Mouse (Mus musculus) forebrain, embryonic 10.5 days (tissue): ENCODE data around the gene Dmd. TPM values are rescaled to one million over a fixed set of nuclear protein-coding genes. Genes with fewer than 3 reads are reported as not detected.
A peak's percentile ranks its signal among the peaks of the same experiment; 100 is the strongest.

Experiments
- DNase-seq: peaks from one replicate; pipeline ENCODE4 v3.0.0-alpha.2; 2017; ENCODE audit warnings: low spot score; ENCODE audit errors: extremely low spot score
- H3K27ac ChIP-seq: fragments of 300-500 bp; sonication (generic); 2 replicates; pipeline ENCODE4 v1.5.1; 2016; ENCODE audit warnings: mild to moderate bottlenecking
- H3K27me3 ChIP-seq: fragments of 300-500 bp; sonication (generic); 2 replicates; pipeline ENCODE4 v1.6.1; 2016; ENCODE audit warnings: mild to moderate bottlenecking; ENCODE audit not compliant: poor library complexity, severe bottlenecking
- H3K36me3 ChIP-seq: fragments of 300-500 bp; sonication (generic); replicated peaks from 2 replicates; pipeline ENCODE4 v1.6.1; 2016; ENCODE audit warnings: mild to moderate bottlenecking, moderate library complexity
- H3K4me1 ChIP-seq: fragments of 300-500 bp; sonication (generic); 2 replicates; pipeline ENCODE4 v1.6.1; 2016
- H3K4me3 ChIP-seq: fragments of 300-500 bp; sonication (generic); 2 replicates; pipeline ENCODE4 v1.5.1; 2016; ENCODE audit warnings: mild to moderate bottlenecking, moderate library complexity
- H3K9me3 ChIP-seq: fragments of 300-500 bp; sonication (generic); 2 replicates; pipeline ENCODE4 v1.6.1; 2016; ENCODE audit warnings: mild to moderate bottlenecking, moderate library complexity
- WGBS: fragments of 180-500 bp; shearing (Covaris S2); methylation state at CpG from one replicate; pipeline ENCODE4 v1.1.7; 2016; 5-methylcytosine and 5-hydroxymethylcytosine counted together
- polyA plus RNA-seq: library from polyadenylated mRNA; unstranded; fragments of >200 nt; fragmentation: Nextera tagmentation; extraction: Ambion mirVana; gene quantifications from 2 replicates; pipeline ENCODE4 v1.2.1, GENCODE M21; 2016

Dmd gene
- polyA plus RNA-seq, 1 experiment from 2014 or later: 17.0 TPM

DNA sequence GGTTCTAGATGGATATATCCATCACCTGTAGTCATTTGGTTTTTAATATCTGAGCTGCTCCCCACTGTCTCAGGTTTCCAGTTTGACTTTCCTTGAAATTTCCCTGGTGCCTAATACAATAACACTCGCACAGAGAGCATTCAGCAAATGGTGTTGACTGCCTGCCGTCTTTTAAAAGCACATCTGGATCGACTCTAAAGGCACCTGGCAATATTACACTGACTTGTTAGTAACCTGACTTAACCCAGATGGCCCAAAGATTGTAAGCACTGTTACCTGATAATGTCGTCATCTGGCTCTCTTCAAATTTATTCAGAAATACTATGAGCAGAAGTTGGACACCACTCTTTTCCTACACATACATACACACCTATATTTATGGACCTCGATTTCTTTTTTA is 2011.9 kb downstream of the Dmd start:
- no peaks in the 10 kb centered on the region for H3K9me3 ChIP-seq
- no peak for DNase-seq
- no peak overlapping the region for H3K27ac ChIP-seq
- H3K36me3 ChIP-seq: no peaks in the 10 kb centered on the region
- no peak overlapping the region for H3K4me3 ChIP-seq
- H3K27me3 ChIP-seq: no peaks in the 10 kb centered on the region
- 77% methylated on average over 5 of the region's 5 CpGs for WGBS
- no peaks in the 10 kb centered on the region for H3K4me1 ChIP-seq

DNA sequence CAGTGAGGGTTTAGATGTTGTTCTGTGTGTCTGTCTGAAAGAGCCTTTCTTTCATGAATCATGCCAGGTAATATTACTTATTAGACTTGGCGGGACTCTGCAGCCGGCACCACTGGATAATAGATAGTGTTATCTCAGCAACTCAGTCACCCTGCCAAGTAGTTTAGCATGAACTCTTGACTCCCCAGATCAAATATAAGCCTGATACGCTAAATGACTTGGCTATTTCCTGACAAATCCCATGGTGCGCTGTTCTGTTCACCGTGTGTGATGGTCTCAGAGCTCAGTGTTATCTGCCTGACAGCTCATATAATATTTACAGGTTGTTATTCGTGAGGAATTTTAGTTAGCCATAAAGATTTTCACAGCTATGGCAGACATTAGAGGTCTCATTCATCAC is 2012.3 kb downstream of the Dmd start:
- no peak overlapping the region for H3K4me3 ChIP-seq
- H3K27me3 ChIP-seq: no peaks in the 10 kb centered on the region
- no peaks in the 10 kb centered on the region for H3K9me3 ChIP-seq
- no peaks in the 10 kb centered on the region for H3K4me1 ChIP-seq
- no peaks in the 10 kb centered on the region for H3K36me3 ChIP-seq
- no peak for DNase-seq
- H3K27ac ChIP-seq: no peak overlapping the region
- 88% methylated on average over 6 of the region's 6 CpGs for WGBS

- H3K9me3 ChIP-seq: no peaks in the 10 kb centered on the region
- no peaks in the 10 kb centered on the region for H3K4me1 ChIP-seq
- H3K36me3 ChIP-seq: no peaks in the 10 kb centered on the region
- H3K27ac ChIP-seq: no peak overlapping the region
- no peaks in the 10 kb centered on the region for H3K27me3 ChIP-seq
- no peak for DNase-seq
- no peak overlapping the region for H3K4me3 ChIP-seq
Observed at GRCm38 (mm10) chrX:85008304-85008703, 2059.6 kb downstream of the Dmd start.

- Histone ChIP-seq H3K9me3 (no peaks in the 10 kb centered on the region), H3K27me3 (peaks cover 19% of the 10 kb centered on the region), H3K4me3 (no peak overlapping the region), H3K4me1 (peaks cover 11% of the 10 kb centered on the region), H3K36me3 (no peaks in the 10 kb centered on the region), H3K27ac (no peak overlapping the region)
- no peak for DNase-seq
- WGBS: 34% methylated on average over 8 of the region's 8 CpGs
Observed at GRCm38 (mm10) chrX:85041466-85042058, 2092.9 kb downstream of the Dmd start.

DNA sequence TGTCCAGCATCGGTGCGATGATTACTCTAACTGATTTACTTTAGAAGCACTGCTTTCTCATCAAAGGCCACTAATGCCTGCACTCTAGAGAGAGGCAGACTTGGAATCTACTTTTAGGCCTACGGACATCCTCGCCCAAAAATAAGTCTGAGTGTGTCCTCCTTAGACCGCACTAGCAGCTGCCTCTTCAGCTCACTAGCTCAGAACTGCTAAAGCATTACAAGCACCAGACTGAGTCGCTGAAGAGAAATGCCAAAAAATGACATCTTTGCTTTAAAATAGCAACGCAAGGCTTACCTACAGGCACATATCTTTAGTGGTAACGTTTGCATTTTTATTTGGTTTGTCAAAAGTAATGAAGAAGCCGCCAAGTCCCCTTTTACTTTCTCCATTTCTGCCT is 2098.0 kb downstream of the Dmd start:
- DNase-seq: no peak
- Histone ChIP-seq H3K9me3 (no peaks in the 10 kb centered on the region), H3K27me3 (peaks cover 53% of the 10 kb centered on the region), H3K4me3 (no peak overlapping the region), H3K4me1 (peaks cover 19% of the 10 kb centered on the region), H3K36me3 (no peaks in the 10 kb centered on the region), H3K27ac (no peak overlapping the region)
- WGBS: 90% methylated on average over 9 of the region's 9 CpGs

DNA sequence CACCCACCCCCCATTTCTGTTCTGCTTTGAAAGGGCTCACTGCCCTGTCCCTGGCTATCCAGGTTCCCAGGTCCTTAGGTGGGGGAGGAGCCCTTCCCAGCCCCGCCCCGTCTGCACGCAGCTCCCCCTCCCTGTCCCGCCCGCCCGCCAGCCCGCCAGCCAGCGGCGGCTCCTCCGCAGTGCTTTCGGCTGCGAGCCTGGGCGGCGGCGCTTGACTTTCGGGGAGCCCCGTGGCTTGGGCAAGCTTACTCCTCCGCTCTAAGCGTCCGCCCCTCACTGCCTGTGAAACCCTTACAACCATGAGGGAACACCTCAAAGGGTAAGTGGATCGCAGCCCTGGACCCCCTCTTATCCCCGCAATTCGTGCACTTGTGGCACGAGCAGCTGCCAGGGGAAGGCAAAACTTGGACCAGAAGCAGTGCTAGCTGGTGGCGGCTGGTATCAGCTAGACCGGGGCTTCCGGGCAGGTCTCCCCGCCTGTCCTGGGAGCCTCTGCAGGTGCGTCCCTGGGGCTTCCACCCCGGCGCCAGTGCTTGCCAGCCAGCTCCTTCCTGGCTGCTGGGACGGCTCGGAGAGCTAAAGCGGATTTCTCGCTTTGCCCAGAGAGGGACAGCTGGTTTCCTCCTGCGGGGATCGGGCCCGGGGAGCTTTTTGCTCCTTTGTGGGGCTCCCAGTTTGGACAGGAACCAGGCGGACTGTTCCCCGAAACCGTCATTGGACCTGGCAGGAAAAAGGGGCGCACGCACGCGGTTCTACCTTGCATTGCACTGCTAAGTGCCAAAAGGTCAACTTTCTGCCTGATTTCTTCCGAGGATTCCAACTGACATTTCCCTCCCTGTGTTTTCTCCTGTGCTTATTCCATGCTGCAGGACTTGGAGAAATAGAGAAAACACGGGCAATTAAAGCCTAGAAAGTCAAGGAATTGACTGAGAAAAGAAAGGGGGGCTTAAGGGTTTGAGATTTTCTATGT is 2099.8 kb downstream of the Dmd start:
- no peaks in the 10 kb centered on the region for H3K36me3 ChIP-seq
- DNase-seq: peak; percentile 39
- peak overlapping the region; percentile 63 for H3K4me3 ChIP-seq
- no peaks in the 10 kb centered on the region for H3K9me3 ChIP-seq
- peaks cover 15% of the 10 kb centered on the region for H3K4me1 ChIP-seq
- H3K27ac ChIP-seq: peak overlapping the region; percentile 85
- peaks cover 58% of the 10 kb centered on the region for H3K27me3 ChIP-seq
- WGBS: 12% methylated on average over 44 of the region's 47 CpGs

GRCm38 (mm10) chrX:85049593-85049992 is 2100.9 kb downstream of the Dmd start:
- Histone ChIP-seq H3K9me3 (no peaks in the 10 kb centered on the region), H3K4me3 (peak overlapping the region; percentile 63), H3K27ac (no peak overlapping the region), H3K36me3 (no peaks in the 10 kb centered on the region), H3K27me3 (peaks cover 49% of the 10 kb centered on the region), H3K4me1 (peaks cover 15% of the 10 kb centered on the region)
- WGBS: 43% methylated on average over 3 of the region's 3 CpGs
- DNase-seq: no peak

- no peaks in the 10 kb centered on the region for H3K36me3 ChIP-seq
- WGBS: 68% methylated on average over 4 of the region's 4 CpGs
- 0 out of 2 replicates have a peak, but pooled peaks cover 5% of the 10 kb centered on the region for H3K27me3 ChIP-seq
- H3K27ac ChIP-seq: no peak overlapping the region
- H3K4me3 ChIP-seq: no peak overlapping the region
- DNase-seq: no peak
- H3K4me1 ChIP-seq: no peaks in the 10 kb centered on the region
- H3K9me3 ChIP-seq: no peaks in the 10 kb centered on the region
Observed at GRCm38 (mm10) chrX:85073602-85074001, 2124.9 kb downstream of the Dmd start.

- H3K9me3 ChIP-seq: no peaks in the 10 kb centered on the region
- no peak overlapping the region for H3K27ac ChIP-seq
- 77% methylated on average over 1 of the region's 1 CpGs for WGBS
- H3K36me3 ChIP-seq: no peaks in the 10 kb centered on the region
- no peaks in the 10 kb centered on the region for H3K4me1 ChIP-seq
- H3K4me3 ChIP-seq: no peak overlapping the region
- no peak for DNase-seq
- peaks cover 22% of the 10 kb centered on the region; the same call in 1 of the 2 replicates for H3K27me3 ChIP-seq
Observed at GRCm38 (mm10) chrX:85076845-85077244, 2128.2 kb downstream of the Dmd start.

DNA sequence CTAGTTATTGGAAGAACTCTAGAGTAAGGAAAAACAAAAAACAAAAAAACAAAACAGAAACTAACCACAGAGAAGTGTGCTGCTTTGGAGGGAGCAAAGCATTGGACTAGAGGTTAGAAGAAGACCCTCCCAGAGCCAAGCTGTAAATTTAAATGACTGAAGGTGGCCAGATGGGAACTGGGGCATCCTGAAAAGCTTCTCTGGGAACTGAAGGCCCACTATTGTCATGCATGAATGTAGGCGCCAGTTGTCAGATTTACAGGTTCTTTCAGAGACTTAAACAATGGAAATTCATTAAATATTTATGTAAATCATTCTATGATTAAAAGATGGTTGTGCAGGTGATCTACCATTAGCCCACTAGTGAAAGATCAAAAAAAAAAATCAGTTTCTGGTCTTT is 2128.9 kb downstream of the Dmd start:
- peaks cover 29% of the 10 kb centered on the region for H3K27me3 ChIP-seq
- no peak overlapping the region for H3K27ac ChIP-seq
- 59% methylated on average over 1 of the region's 1 CpGs for WGBS
- no peaks in the 10 kb centered on the region for H3K36me3 ChIP-seq
- no peak for DNase-seq
- H3K4me1 ChIP-seq: no peaks in the 10 kb centered on the region
- H3K4me3 ChIP-seq: no peak overlapping the region
- H3K9me3 ChIP-seq: no peaks in the 10 kb centered on the region

DNA sequence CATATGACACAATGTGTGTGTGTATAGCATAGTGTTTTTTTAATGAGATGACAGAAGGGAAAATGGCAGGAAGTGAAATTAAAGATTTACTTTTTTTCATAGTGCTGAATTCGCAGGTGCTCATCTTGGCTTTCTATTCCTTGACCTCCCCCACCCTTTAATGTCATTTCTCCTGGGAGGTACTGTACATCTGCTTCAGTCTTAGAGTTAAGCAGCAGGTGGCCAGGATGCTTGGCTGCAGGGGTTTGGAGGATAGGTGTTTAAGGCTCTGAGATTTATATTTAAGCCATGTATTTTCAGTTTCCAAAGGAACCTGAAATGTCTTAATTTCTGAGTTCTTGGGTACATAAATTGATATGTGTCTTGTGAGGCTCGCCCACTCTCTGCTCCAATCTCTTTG is 2130.5 kb downstream of the Dmd start:
- WGBS: 76% methylated on average over 2 of the region's 2 CpGs
- no peaks in the 10 kb centered on the region for H3K9me3 ChIP-seq
- peaks cover 3% of the 10 kb centered on the region for H3K4me1 ChIP-seq
- H3K36me3 ChIP-seq: no peaks in the 10 kb centered on the region
- no peak overlapping the region for H3K27ac ChIP-seq
- H3K27me3 ChIP-seq: peaks cover 32% of the 10 kb centered on the region
- H3K4me3 ChIP-seq: no peak overlapping the region
- no peak for DNase-seq

DNA sequence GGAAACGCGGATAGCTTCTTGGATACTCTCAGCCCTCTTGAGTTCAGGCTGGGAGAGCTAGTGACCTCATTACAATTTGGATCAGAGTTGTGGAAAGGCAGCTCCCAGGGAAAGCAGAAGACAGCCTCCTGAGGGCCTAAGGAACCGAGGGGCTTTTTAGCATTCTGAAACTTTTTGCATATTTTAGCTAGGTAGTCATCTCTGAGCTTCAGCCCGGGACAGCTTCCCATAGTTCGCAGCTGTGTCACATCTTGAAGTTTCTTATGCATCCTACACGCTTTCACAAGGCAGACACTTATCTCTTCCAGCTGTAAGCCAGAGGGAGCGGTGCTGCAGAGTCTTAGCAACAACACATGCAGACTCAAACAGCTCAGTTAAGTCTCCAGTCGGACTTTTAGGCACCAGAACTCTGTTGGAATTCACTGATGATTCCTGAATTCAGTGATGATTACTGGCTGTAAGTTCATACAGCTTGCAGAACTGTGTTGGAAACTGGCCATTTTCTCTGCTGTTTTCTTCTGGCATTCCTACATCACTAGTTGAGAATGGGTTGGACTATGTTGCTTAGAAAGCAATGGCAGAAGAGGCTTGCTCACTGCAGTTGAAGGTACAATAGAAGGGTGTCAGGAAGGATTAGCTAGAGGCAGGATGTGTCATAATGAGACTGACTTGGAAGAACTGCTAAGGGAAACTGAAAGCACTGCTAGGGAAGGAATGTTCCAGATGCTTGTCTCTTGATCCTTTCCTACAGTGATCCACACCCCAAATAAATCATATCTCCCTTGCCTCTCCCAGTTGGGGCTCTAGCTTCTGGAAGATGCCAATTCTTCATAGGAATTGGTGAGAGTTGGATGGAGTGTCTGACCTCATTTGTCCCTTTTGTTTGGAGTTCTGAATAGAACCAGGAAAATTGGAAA is 2135.8 kb downstream of the Dmd start:
- H3K9me3 ChIP-seq: no peaks in the 10 kb centered on the region
- WGBS: 62% methylated on average over 8 of the region's 8 CpGs

More for the DNA sequence above, 2135.8 kb downstream of the Dmd start:
- peaks cover 42% of the 10 kb centered on the region for H3K27me3 ChIP-seq
- H3K27ac ChIP-seq: no peak overlapping the region
- H3K4me3 ChIP-seq: no peak overlapping the region
- DNase-seq: no peak
- H3K4me1 ChIP-seq: peaks cover 18% of the 10 kb centered on the region
- H3K36me3 ChIP-seq: no peaks in the 10 kb centered on the region
